Mouse (Mus musculus) E14TG2a.4 (cell line): ENCODE results near the gene Copg1.
A peak's percentile ranks its signal among the peaks of the same experiment; 100 is the strongest.

Experiments
- H3K27me3 ChIP-seq: 2 replicates; pipeline ENCODE4 v1.6.1; 2014; ENCODE audit warnings: low read length, control low read depth; ENCODE audit not compliant: insufficient read depth
- H3K36me3 ChIP-seq: 2 replicates; pipeline ENCODE4 v1.6.1; 2014; ENCODE audit warnings: low read length, control low read depth; ENCODE audit not compliant: insufficient read depth
- H3K4me1 ChIP-seq: replicated peaks from 2 replicates; pipeline ENCODE4 v1.6.1; 2014; ENCODE audit warnings: low read depth, low read length, control low read depth
- H3K4me3 ChIP-seq: replicated peaks from 2 replicates; pipeline ENCODE4 v1.5.1; 2014; ENCODE audit warnings: mild to moderate bottlenecking, low read length
- H3K9me3 ChIP-seq: 2 replicates; pipeline ENCODE4 v1.6.1; 2014; ENCODE audit warnings: low read length, control low read depth
- CTCF ChIP-seq: conservative IDR thresholded peaks from 2 replicates; pipeline ENCODE4 v1.5.1; 2014; ENCODE audit warnings: low read length
- NANOG ChIP-seq: IDR thresholded peaks from 2 replicates; pipeline ENCODE4 v1.6.1; 2014; ENCODE audit warnings: borderline replicate concordance, low read length, mixed read lengths
- POU5F1 ChIP-seq: IDR thresholded peaks from 2 replicates; pipeline ENCODE4 v1.6.1; 2014; ENCODE audit warnings: low read length, borderline replicate concordance

Gene Copg1

GRCm38 (mm10) chr6:87850155-87850899 is 37.3 kb upstream of the Copg1 start:
- Histone ChIP-seq H3K4me1 (peaks cover 73% of the 10 kb centered on the region), H3K27me3 (no peaks in the 10 kb centered on the region), H3K9me3 (no peaks in the 10 kb centered on the region), H3K36me3 (peaks cover 40% of the 10 kb centered on the region), H3K4me3 (peak overlapping the region; percentile 99)
- no peak for TF ChIP-seq CTCF
- TF ChIP-seq POU5F1, result no peak
- TF ChIP-seq NANOG, result no peak

DNA sequence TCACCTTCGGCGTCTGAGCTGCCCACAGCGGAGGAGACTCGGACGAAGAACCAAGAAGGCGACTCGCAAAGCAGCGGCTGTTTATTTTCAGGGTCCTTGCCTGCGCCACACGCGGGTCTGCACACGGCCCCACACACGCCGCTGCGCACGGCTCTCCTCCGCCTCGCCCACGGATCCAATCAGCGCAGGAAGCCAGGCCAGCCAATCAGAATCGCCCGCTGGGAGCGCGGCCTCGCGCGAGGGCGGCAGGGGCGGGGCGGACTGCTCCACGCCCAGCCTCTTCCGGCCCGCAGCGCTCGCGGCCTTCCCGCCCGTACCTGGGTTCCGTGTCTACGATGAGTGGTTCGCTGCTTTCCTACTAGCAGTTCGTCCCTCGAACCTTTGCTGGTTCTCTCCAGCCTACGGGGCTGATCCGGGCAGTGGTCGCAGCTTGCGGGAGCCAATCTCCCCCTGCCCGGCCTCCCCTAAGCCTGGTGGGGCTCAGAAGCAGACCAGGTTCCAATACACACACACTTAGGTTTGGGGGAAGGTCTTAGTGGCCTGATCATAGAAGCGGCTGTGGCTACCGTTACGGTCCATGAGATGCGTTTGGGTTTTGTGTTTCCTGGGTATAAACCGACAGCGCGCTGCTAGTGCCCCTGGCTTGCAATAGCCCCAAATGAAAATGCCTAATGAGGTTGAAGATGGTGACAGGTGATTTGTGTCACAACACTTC is 36.6 kb upstream of the Copg1 start, which contains the start of gene Cnbp:
Gene Cnbp (minus strand): TSS at position 207 of the 715 bp plus-strand sequence.
- Histone ChIP-seq H3K4me3 (peak within 1 kb of the TSS; percentile 99), H3K27me3 (no peaks in the 10 kb centered on the region), H3K4me1 (peaks cover 68% of the 10 kb centered on the region), H3K9me3 (no peaks in the 10 kb centered on the region), H3K36me3 (peaks cover 33% of the 10 kb centered on the region)
- TF ChIP-seq NANOG (no peak), CTCF (no peak)

GRCm38 (mm10) chr6:87851871-87852270 is 35.7 kb upstream of the Copg1 start:
- H3K4me3 ChIP-seq, result peak overlapping the region; percentile 99
- H3K9me3 ChIP-seq, result no peaks in the 10 kb centered on the region
- H3K36me3 ChIP-seq, result peaks cover 25% of the 10 kb centered on the region
- no peaks in the 10 kb centered on the region for H3K27me3 ChIP-seq
- TF ChIP-seq NANOG (no peak), CTCF (no peak), POU5F1 (no peak)
- peaks cover 60% of the 10 kb centered on the region for H3K4me1 ChIP-seq

GRCm38 (mm10) chr6:87853446-87853845 is 34.2 kb upstream of the Copg1 start:
- Histone ChIP-seq H3K9me3 (no peaks in the 10 kb centered on the region), H3K4me1 (peaks cover 45% of the 10 kb centered on the region), H3K36me3 (peaks cover 9% of the 10 kb centered on the region), H3K4me3 (no peak overlapping the region), H3K27me3 (no peaks in the 10 kb centered on the region)
- TF ChIP-seq POU5F1 (no peak), CTCF (no peak), NANOG (no peak)

GRCm38 (mm10) chr6:87857071-87857470 is 30.5 kb upstream of the Copg1 start:
- H3K4me1 ChIP-seq, result peaks cover 27% of the 10 kb centered on the region
- no peaks in the 10 kb centered on the region for H3K36me3 ChIP-seq
- H3K4me3 ChIP-seq, result no peak overlapping the region
- H3K9me3 ChIP-seq, result no peaks in the 10 kb centered on the region
- H3K27me3 ChIP-seq, result no peaks in the 10 kb centered on the region
- no peak for TF ChIP-seq POU5F1
- TF ChIP-seq NANOG, result no peak
- TF ChIP-seq CTCF, result no peak

DNA sequence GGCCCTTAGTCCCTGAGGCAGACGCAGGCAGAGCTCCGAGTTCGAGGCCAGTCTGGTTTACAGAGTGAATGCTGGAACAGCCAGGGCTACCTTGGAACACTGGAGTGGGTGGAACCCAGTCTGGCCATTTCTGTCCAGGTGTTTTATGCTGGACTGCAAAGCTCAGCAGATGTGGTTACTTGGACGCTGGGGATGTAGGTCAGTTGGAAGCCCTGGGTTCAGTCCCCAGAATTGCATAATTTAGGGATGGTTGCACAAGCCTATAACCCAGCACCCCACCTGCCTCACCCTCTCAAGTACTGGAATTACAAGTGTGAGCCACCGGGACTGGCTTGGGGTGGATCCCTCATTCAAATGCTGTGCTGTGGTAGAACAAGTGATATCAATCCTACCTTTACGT is 21.4 kb upstream of the Copg1 start:
- Histone ChIP-seq H3K27me3 (no peaks in the 10 kb centered on the region), H3K4me1 (peaks cover 27% of the 10 kb centered on the region), H3K4me3 (no peak overlapping the region), H3K36me3 (no peaks in the 10 kb centered on the region), H3K9me3 (no peaks in the 10 kb centered on the region)
- no peak for TF ChIP-seq POU5F1
- no peak for TF ChIP-seq CTCF
- no peak for TF ChIP-seq NANOG

- no peak for TF ChIP-seq NANOG
- TF ChIP-seq CTCF, result no peak
- TF ChIP-seq POU5F1, result no peak
- Histone ChIP-seq H3K27me3 (no peaks in the 10 kb centered on the region), H3K4me1 (peaks cover 35% of the 10 kb centered on the region), H3K4me3 (no peak overlapping the region), H3K9me3 (no peaks in the 10 kb centered on the region), H3K36me3 (no peaks in the 10 kb centered on the region)
Observed at GRCm38 (mm10) chr6:87867256-87867655, 20.4 kb upstream of the Copg1 start.

- H3K4me1 ChIP-seq, result peaks cover 44% of the 10 kb centered on the region
- TF ChIP-seq CTCF (no peak), POU5F1 (no peak), NANOG (no peak)
- no peaks in the 10 kb centered on the region for H3K27me3 ChIP-seq
- H3K4me3 ChIP-seq, result no peak overlapping the region
- H3K36me3 ChIP-seq, result no peaks in the 10 kb centered on the region
- no peaks in the 10 kb centered on the region for H3K9me3 ChIP-seq
Observed at GRCm38 (mm10) chr6:87868871-87869506, 18.6 kb upstream of the Copg1 start.
